Mouse (Mus musculus): ENCODE measurements around the gene Amdhd1. TPM values are rescaled to one million over a fixed set of nuclear protein-coding genes. Genes with fewer than 3 reads are reported as not detected.
A peak's percentile ranks its signal among the peaks of the same experiment; 100 is the strongest.

Amdhd1 gene
- total RNA-seq, 2 experiments from 2014 or later = 0.18 TPM; not detected in 1

DNA sequence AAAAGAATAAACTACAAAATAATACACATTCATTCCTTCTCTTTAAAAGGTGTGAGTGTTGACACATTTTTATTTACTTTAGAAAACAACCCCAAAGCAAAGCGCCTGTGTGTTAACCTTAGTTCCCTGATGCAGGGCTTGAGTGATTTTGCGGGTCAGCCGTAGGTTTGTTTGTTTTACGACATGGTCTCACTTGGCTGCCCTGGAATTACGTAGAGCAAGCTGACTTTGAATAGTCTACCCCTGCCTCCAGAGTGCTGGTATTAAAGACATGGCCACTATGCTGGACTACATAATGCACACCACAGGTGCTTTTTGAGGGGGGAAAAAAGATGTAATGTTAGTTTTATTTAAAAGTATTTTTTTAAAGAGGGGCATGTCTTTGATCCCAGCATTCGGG lies 1.0 kb downstream of the Amdhd1 start:
- DNase-seq = no peak

DNA sequence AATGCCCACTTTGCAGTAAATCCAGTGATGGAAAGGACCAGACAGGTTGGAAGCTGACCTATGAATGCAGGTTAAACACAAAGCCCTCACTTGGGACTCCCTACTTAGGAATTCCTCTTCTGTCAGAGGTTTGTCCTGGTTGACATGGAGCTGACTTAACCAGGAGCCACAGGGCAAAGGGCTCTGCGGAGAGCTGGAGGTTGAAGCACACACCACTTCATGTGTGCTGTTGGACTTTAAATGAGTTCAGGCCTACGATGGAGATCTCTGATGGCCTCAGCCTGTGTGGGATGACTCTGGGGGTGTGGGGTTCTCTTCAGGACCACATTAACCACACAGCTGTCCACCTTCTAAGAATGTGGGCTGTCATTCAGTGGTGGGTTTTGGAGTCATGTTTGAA lies 1.5 kb downstream of the Amdhd1 start:
- no peak for DNase-seq

GRCm38 (mm10) chr10:93525329-93525728 lies 14.5 kb downstream of the Amdhd1 start:
- DNase-seq = no peak

GRCm38 (mm10) chr10:93520994-93521393 lies 18.8 kb downstream of the Amdhd1 start:
- DNase-seq = no peak

DNA sequence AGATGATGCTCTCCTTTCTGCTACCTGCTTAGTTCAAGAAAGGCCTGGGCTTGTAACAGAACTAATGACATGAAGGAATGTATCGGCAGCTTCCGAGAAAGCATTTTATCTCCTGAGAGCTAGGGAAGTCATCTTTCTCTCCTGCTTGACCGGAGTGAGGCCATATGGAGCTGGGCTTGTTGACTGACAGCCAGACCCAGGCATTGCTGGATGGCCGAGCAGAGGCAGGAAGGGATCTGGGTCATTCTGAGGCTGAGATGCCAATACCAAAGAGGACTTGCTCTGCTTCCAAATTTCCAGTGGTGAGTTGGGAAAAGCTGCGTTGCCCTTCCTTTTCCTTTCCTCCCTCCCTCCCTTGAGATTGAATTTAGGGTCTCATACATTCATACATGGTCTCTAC lies 20.1 kb downstream of the Amdhd1 start:
- no peak for DNase-seq

GRCm38 (mm10) chr10:93519159-93519558 lies 20.7 kb downstream of the Amdhd1 start:
- DNase-seq = no peak

- DNase-seq = no peak
These were observed 21.2 kb downstream of the Amdhd1 start for GRCm38 (mm10) chr10:93518620-93519019.

- DNase-seq = no peak
These were observed 21.6 kb downstream of the Amdhd1 start for GRCm38 (mm10) chr10:93518186-93518585.

GRCm38 (mm10) chr10:93517754-93518153 lies 22.1 kb downstream of the Amdhd1 start:
- no peak for DNase-seq

DNA sequence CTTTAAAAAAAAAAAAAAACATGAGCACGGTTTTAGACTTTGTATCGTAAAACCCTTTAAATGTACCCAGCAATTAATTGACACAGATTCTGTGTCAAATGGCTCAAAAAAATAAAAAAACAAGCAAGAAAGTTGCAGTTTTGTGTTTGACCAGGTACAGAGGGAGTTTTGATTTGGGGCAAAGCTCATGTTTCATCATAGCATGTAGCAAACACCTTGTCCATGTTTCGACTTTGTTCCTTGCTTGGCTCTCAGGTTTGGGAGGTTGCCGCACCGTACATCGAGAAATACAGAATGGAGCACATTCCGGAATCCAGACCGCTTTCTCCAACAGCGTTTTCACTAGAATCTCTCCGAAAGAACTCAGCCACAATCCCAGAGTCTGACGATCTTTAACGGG lies 23.9 kb downstream of the Amdhd1 start:
- DNase-seq = no peak

- no peak for DNase-seq
These were observed 24.4 kb downstream of the Amdhd1 start for GRCm38 (mm10) chr10:93515419-93515818.

GRCm38 (mm10) chr10:93509532-93510153 lies 30.2 kb downstream of the Amdhd1 start:
- DNase-seq = no peak

GRCm38 (mm10) chr10:93508383-93508970 lies 31.4 kb downstream of the Amdhd1 start:
- no peak for DNase-seq

GRCm38 (mm10) chr10:93501346-93501745 lies 38.5 kb downstream of the Amdhd1 start:
- DNase-seq = no peak

GRCm38 (mm10) chr10:93500864-93501263 lies 39.0 kb downstream of the Amdhd1 start:
- DNase-seq = no peak

- DNase-seq = no peak
These were observed 49.4 kb downstream of the Amdhd1 start for GRCm38 (mm10) chr10:93490451-93490850.

- DNase-seq = no peak
These were observed 51.0 kb downstream of the Amdhd1 start for GRCm38 (mm10) chr10:93488828-93489226.

- DNase-seq = no peak
These were observed 51.6 kb downstream of the Amdhd1 start, which contains the start of gene Hal for GRCm38 (mm10) chr10:93488066-93488827. TSS of gene Hal (plus strand) at chr10:93488768.

DNA sequence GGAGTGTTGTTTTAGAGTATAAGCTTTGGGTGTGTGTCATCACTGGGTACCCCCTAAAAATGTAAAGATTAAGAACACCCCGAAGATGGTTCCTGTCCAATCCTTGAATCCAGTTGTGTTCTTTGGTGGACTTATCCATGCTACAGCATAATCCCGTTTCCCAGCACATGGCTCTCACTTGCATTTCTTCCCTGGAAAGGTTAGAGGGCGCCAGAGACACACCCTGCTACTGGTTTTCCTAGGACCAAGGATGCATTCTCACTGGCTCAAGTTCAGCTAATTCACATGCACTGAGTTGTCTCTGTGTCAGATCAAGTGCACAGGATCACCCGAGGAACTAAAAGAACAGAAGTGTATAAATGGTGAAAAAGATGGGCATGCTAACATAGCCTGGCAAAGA lies 53.2 kb downstream of the Amdhd1 start:
- no peak for DNase-seq

DNA sequence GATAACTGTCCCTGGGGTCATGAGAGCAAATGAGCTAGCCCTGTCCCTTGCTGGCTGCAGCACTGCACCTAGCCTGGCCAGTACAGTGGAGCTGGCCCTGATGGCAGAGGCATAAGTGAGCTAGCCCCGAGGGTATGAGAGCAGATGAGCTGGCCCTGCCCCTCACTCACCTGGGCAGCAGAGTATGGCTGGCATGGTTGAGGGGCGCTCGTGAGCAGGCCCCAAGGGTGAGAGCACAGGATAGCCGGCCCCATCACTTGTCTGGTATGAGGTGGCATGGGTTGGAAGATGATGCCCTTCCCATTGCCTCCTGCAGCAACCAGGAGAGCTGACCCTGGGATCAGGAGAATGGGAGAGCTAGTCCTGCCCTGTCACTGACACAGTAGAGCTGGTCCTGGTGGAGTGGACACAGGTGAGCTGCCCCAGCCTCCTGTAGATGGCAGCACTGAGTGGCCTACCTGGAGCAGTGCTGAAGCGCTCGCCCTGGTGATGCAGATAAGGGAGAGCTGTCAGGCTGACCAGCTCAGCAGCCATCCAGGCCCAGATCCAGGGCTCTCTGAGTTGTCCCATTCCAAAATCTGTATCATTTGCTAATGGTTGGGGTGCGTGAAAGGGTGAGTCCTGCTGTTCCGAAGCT lies 54.7 kb downstream of the Amdhd1 start:
- DNase-seq = peak; percentile 28

- no peak for DNase-seq
These were observed 55.3 kb downstream of the Amdhd1 start for GRCm38 (mm10) chr10:93484511-93484910.

Data from gastrocnemius, postnatal 10 days (tissue).